Mouse (Mus musculus) adrenal gland, adult (tissue): ENCODE measurements around the gene Glp2r.

Source experiments
- DNase-seq, 2 experiments: peaks; one replicate each; pipeline ENCODE4 v3.0.0; 2022 to 2023; ENCODE audit warnings: low spot score in 1 of 2; ENCODE audit not compliant: inconsistent age in 2 of 2

Glp2r gene

GRCm38 (mm10) chr11:67771053-67771452 is at the start of gene Glp2r:
Gene Glp2r (minus strand): TSS chr11:67771153.
- no peak for DNase-seq

- DNase-seq = peak; percentile 12 to 64
Measured at GRCm38 (mm10) chr11:67820221-67820620, 49.3 kb upstream of the Glp2r start.

GRCm38 (mm10) chr11:67819604-67820003 is 48.7 kb upstream of the Glp2r start:
- peak; percentile 5 to 55 for DNase-seq

- peak; percentile 12 to 43 for DNase-seq
Measured at GRCm38 (mm10) chr11:67811535-67811934, 40.6 kb upstream of the Glp2r start.

GRCm38 (mm10) chr11:67808051-67808450 is 37.1 kb upstream of the Glp2r start:
- DNase-seq = no peak

- no peak for DNase-seq
Measured at GRCm38 (mm10) chr11:67806832-67807597, 36.1 kb upstream of the Glp2r start.

- DNase-seq = no peak
Measured at GRCm38 (mm10) chr11:67805538-67805937, 34.6 kb upstream of the Glp2r start.

GRCm38 (mm10) chr11:67801169-67801568 is 30.2 kb upstream of the Glp2r start:
- no peak for DNase-seq

- DNase-seq = no peak
Measured at GRCm38 (mm10) chr11:67800130-67800723, 29.3 kb upstream of the Glp2r start.

GRCm38 (mm10) chr11:67797931-67798330 is 27.0 kb upstream of the Glp2r start, which contains the start of gene Dhrs7c:
Gene Dhrs7c (plus strand): TSS chr11:67798187.
- DNase-seq = no peak

- DNase-seq = no peak
Measured at GRCm38 (mm10) chr11:67790182-67790581, 19.2 kb upstream of the Glp2r start.

- no peak for DNase-seq
Measured at GRCm38 (mm10) chr11:67774379-67774778, 3.4 kb upstream of the Glp2r start, which contains the start of gene Gsg1l2. Gene Gsg1l2 (plus strand): TSS chr11:67774608.

GRCm38 (mm10) chr11:67772577-67772976 is 1.6 kb upstream of the Glp2r start:
- peak; percentile 39 to 75 for DNase-seq

GRCm38 (mm10) chr11:67771691-67772090 is 738 bp upstream of the Glp2r start:
- no peak for DNase-seq

GRCm38 (mm10) chr11:67757373-67758167 is 13.4 kb downstream of the Glp2r start:
- DNase-seq = peak in 1 of 2 experiments; percentile 44

GRCm38 (mm10) chr11:67756287-67756686 is 14.7 kb downstream of the Glp2r start:
- no peak for DNase-seq

- DNase-seq = no peak
Measured at GRCm38 (mm10) chr11:67741569-67741968, 29.4 kb downstream of the Glp2r start.

- no peak for DNase-seq
Measured at GRCm38 (mm10) chr11:67738846-67739490, 32.0 kb downstream of the Glp2r start.

GRCm38 (mm10) chr11:67738345-67738744 is 32.6 kb downstream of the Glp2r start:
- DNase-seq = no peak

- no peak for DNase-seq
Measured at GRCm38 (mm10) chr11:67734597-67734996, 36.4 kb downstream of the Glp2r start.

- no peak for DNase-seq
Measured at GRCm38 (mm10) chr11:67733726-67734125, 37.2 kb downstream of the Glp2r start.
